Comparison of ENCODE assay signal across 8 mouse cellular contexts in genomic region chr1:166378431-166379012, GRCm38 (mm10). TPM values are rescaled to one million over a fixed set of nuclear protein-coding genes. Genes with fewer than 3 reads are reported as not detected.
DNase-seq lines count a peak whose midpoint lies in the region; ATAC-seq and TF ChIP-seq lines count a peak whose summit lies in the region.

No protein-coding gene starts in this region.

- no peaks in the 10 kb centered on the region for H3K9me3 ChIP-seq in liver, embryonic 12.5 days (replicated peaks)

- 7% methylated on average over 21 of the region's 21 CpGs for WGBS in liver, embryonic 12.5 days (ENCODE audit: insufficient replicate concordance)

- peaks cover 35% of the 10 kb centered on the region for H3K4me1 ChIP-seq in liver, embryonic 12.5 days

- intact Hi-C loops in gastrocnemius, adult 2 months (cut with DNase I) = loop anchor here (1.0 to 10.0 kb wide), 3 partner anchors 31 to 604 kb away; partner anchors contain the start of genes Pogk and Pou2f1

- no peaks in the 10 kb centered on the region for H3K27me3 ChIP-seq in liver, embryonic 12.5 days (replicated peaks)

- TF ChIP-seq CTCF in gastrocnemius, adult 2 months (IDR thresholded peaks at IDR 0.05) = no peak

- H3K4me3 ChIP-seq in gastrocnemius, adult 2 months = peak overlapping the region; percentile 70
- H3K4me3 ChIP-seq in liver, embryonic 12.5 days = peak overlapping the region; percentile 92

- H3K9ac ChIP-seq in liver, embryonic 12.5 days = peak overlapping the region; percentile 97

- peaks cover 15% of the 10 kb centered on the region for H3K36me3 ChIP-seq in liver, embryonic 12.5 days

- peak overlapping the region; percentile 89 for H3K27ac ChIP-seq in gastrocnemius, adult 2 months
- H3K27ac ChIP-seq in liver, embryonic 12.5 days = peak overlapping the region; percentile 86

- no peak for DNase-seq in gastrocnemius, adult 2 months
- DNase-seq in gastrocnemius, adult 8-10 months (ENCODE audit: low spot score in 2 of 2) = no peak
- DNase-seq in thymus, postnatal 25 days = peak; percentile 7
- no peak for DNase-seq in thymus, postnatal 36 days
- no peak for DNase-seq in layer of hippocampus, postnatal 10 days (ENCODE audit: low spot score in 2 of 2)
- DNase-seq in spleen, postnatal 4 days (ENCODE audit: low spot score in 2 of 2) = no peak
- no peak for DNase-seq in thymus, postnatal 4 days

- ATAC-seq in liver, embryonic 12.5 days = no peak

- peak overlapping the region; percentile 97 for H3K4me2 ChIP-seq in liver, embryonic 12.5 days

RNA-seq across cellular contexts. Expression of gene Tada1, which starts 0.4 kb away (rescaled TPM):
- 1 to 10 TPM; 5.1 to 6.1 TPM for total RNA-seq in gastrocnemius, adult 2 months (2021)
- 1 to 10 TPM; 3.7 to 5.9 (median 4.7) TPM for total RNA-seq in gastrocnemius, adult 8-10 months (2022)
- polyA plus RNA-seq in liver, embryonic 12.5 days (2016; fragmentation: Nextera tagmentation; extraction: Ambion mirVana) = 29.7 and 30.4 TPM in 2 replicates
- 10 to 100 TPM; 36.6 to 38.9 TPM for total RNA-seq in layer of hippocampus, postnatal 10 days (2021)

RNA-seq across cellular contexts. Expression of gene Pogk, which starts 31.1 kb away (rescaled TPM):
- 10 to 100 TPM; 12.2 to 12.7 TPM for total RNA-seq in gastrocnemius, adult 2 months (2021)
- 10 to 100 TPM in 3 of 4 experiments, 1 to 10 TPM in 1; 7.7 to 12.4 (median 10.8) TPM for total RNA-seq in gastrocnemius, adult 8-10 months (2022)
- 2.8 and 3.2 TPM in 2 replicates for polyA plus RNA-seq in liver, embryonic 12.5 days (2016; fragmentation: Nextera tagmentation; extraction: Ambion mirVana)
- total RNA-seq in layer of hippocampus, postnatal 10 days (2021) = 10 to 100 TPM; 41.0 to 41.6 TPM

Comparison
In these comparisons a context has a peak if more than half of its experiments do, and no peak if none do; other contexts are left out.
1. RNA of gene Tada1, which starts 0.4 kb away (total RNA-seq): 36.6 to 38.9 TPM in layer of hippocampus, postnatal 10 days; 5.1 to 6.1 TPM in gastrocnemius, adult 2 months and 3.7 to 5.9 TPM in gastrocnemius, adult 8-10 months; every median in the first group is over 4 times any median in the second.